Mouse (Mus musculus) limb, embryonic 11.5 days (tissue): ENCODE data around the gene Aamp. TPM values are rescaled to one million over a fixed set of nuclear protein-coding genes. Genes with fewer than 3 reads are reported as not detected.
A peak's percentile ranks its signal among the peaks of the same experiment; 100 is the strongest.
"Not testable (repeated sequence)": the region's sequence is repeated elsewhere in the genome, so short reads cannot be mapped to it uniquely, and the experiment has no call there.

ENCODE experiments used
- ATAC-seq: fragments of 200-750 bp; cut with Nextera tagmentation; 2 replicates; pipeline ENCODE4 v1.8.0; 2017; ENCODE audit warnings: low read depth; ENCODE audit not compliant: insufficient number of reproducible peaks, low FRiP score, low TSS enrichment
- DNase-seq: peaks from one replicate; pipeline ENCODE4 v3.0.0-alpha.2; 2015; ENCODE audit warnings: low spot score
- H3K27ac ChIP-seq: fragments of 300-500 bp; sonication (generic); replicated peaks from 2 replicates; pipeline ENCODE4 v1.5.1; 2014; ENCODE audit warnings: low read depth, mild to moderate bottlenecking, low read length
- H3K27me3 ChIP-seq: fragments of 300-500 bp; sonication (generic); 2 replicates; pipeline ENCODE4 v1.6.1; 2014; ENCODE audit warnings: mild to moderate bottlenecking, low read length, mixed read lengths; ENCODE audit not compliant: control insufficient read depth, insufficient read depth
- H3K36me3 ChIP-seq: fragments of 300-500 bp; sonication (generic); 2 replicates; pipeline ENCODE4 v1.6.1; 2014; ENCODE audit warnings: mild to moderate bottlenecking, low read length, moderate library complexity, mixed read lengths; ENCODE audit not compliant: control insufficient read depth, insufficient read depth
- H3K4me1 ChIP-seq: fragments of 300-500 bp; sonication (generic); 2 replicates; pipeline ENCODE4 v1.6.1; 2014; ENCODE audit warnings: low read length, mixed read lengths; ENCODE audit not compliant: control insufficient read depth, insufficient read depth
- H3K4me2 ChIP-seq: fragments of 300-500 bp; sonication (generic); 2 replicates; pipeline ENCODE4 v1.6.1; 2014; ENCODE audit warnings: low read depth, mild to moderate bottlenecking, moderate library complexity; ENCODE audit not compliant: severe bottlenecking
- H3K4me3 ChIP-seq: fragments of 300-500 bp; sonication (generic); 2 replicates; pipeline ENCODE4 v1.5.1; 2014; ENCODE audit warnings: low read depth, low read length
- H3K9ac ChIP-seq: fragments of 300-500 bp; sonication (generic); 2 replicates; pipeline ENCODE4 v1.6.1; 2014; ENCODE audit warnings: mild to moderate bottlenecking, low read length
- H3K9me3 ChIP-seq: fragments of 300-500 bp; sonication (generic); 2 replicates; pipeline ENCODE4 v1.6.1; 2016; ENCODE audit warnings: low read length; ENCODE audit not compliant: control insufficient read depth
- WGBS: fragments of 180-500 bp; shearing (Covaris S2); extraction: QIAGEN DNeasy Blood & Tissue Kit; methylation state at CpG from one replicate; pipeline ENCODE4 v1.1.7; 2014; 5-methylcytosine and 5-hydroxymethylcytosine counted together
- polyA plus RNA-seq: library from polyadenylated mRNA; unstranded; fragments of >200 nt; fragmentation: Nextera tagmentation; extraction: Ambion mirVana; gene quantifications from 2 replicates; pipeline ENCODE4 v1.2.1, GENCODE M21; 2014

Aamp gene
- 218 and 223 TPM in 2 replicates for polyA plus RNA-seq

DNA sequence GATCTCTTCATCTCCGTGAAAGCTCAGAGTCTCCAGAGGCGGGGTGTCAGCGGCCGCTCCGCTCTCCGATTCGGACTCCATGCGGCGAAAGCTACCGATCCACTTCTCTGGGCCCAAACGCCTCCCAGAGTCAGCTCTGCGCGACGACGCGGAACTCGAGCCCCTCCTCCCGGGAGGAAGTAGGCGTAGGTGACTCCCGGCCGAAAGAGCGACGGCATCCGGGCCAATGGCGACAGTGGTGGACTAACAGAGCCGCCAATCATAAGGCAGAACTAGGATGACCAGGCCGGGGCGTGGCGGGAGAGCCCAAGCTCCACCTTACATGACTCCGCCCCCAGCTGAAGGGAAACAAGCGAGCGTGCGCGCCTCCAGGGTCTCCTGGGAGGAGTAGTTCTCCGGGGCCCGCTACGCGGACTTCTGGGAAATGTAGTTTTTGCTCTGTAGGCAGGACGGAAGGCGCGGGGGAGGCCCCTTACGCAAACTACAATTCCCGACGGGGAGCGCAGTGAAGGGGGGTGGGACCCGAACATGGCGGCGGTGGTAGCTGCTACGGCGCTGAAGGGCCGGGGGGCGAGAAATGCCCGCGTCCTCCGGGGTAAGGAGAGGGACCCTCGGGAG, at the start of gene Aamp, which contains the start of gene Pnkd:
Aamp (minus strand) TSS at position 196 of the 618 bp plus-strand sequence.
Pnkd (plus strand) TSS at position 388 of the 618 bp plus-strand sequence.
- Histone ChIP-seq H3K9me3 (no peaks in the 10 kb centered on the region), H3K27me3 (no peaks in the 10 kb centered on the region), H3K27ac (no peak within 1 kb of the TSS), H3K4me1 (peaks cover 12% of the 10 kb centered on the region), H3K4me3 (peak within 1 kb of the TSS; percentile 67), H3K4me2 (peak within 1 kb of the TSS; percentile 80), H3K9ac (peak within 1 kb of the TSS; percentile 68), H3K36me3 (peaks cover 27% of the 10 kb centered on the region)
- ATAC-seq = peak; percentile 97
- under 1% methylated on average over 54 of the region's 56 CpGs for WGBS
- peak; percentile 100 for DNase-seq

DNA sequence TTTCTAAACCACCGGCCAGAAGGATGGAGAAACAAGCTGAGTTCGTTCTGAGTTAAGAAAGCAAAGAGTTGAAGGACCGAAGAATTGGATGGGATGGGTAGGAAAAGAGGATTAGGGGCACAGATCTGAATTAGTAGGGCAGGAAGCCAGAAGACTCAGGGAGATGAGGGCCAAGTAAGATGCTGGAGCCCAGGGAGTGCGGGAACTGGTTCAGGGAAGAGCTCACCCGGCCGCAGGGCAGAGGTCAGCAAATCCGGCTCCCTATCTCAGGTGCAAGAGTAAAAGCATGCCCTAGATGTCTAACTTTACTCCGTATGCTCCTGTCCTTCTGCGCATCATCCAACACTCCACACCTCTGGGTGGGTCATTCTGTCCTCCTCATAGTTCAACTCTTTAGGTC, 48.4 kb upstream of the Aamp start:
- H3K36me3 ChIP-seq = no peaks in the 10 kb centered on the region
- H3K27me3 ChIP-seq = no peaks in the 10 kb centered on the region
- peak overlapping the region; percentile 59 for H3K4me2 ChIP-seq
- H3K27ac ChIP-seq = no peak overlapping the region
- no peaks in the 10 kb centered on the region for H3K9me3 ChIP-seq
- peak overlapping the region; percentile 34 for H3K4me3 ChIP-seq
- WGBS = 4% methylated on average over 9 of the region's 9 CpGs
- peaks cover 7% of the 10 kb centered on the region for H3K4me1 ChIP-seq
- ATAC-seq (no peak), DNase-seq (peak; percentile 29)
- peak overlapping the region; percentile 53 for H3K9ac ChIP-seq

DNA sequence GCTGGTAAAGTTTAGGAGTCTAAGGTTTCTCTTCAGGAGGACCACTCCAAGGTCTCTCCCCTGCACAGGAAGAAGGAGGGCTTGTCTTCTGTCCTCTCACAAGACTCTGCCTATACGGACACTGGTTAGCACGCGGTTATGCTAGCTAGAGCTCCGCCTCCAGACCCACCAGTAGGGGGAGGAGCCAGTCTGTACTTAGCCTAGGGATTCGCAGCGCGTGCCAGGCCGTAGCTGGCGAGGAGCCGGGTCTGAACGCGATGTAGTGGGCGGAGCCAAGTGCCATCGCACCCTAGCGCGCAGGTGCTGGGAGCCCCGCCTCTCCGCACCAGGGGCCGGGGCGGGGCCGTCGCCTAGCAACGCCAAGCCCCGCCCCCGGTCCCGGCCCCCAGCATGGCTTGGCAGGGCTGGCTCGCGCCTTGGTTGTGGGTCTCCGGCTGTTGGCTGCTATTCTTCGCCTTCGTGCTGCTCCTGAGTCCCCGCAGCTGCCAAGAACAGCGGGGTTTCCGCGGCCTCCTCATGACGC, 47.8 kb upstream of the Aamp start:
- peak overlapping the region; percentile 34 for H3K4me3 ChIP-seq
- no peaks in the 10 kb centered on the region for H3K27me3 ChIP-seq
- ATAC-seq = peak; percentile 95
- DNase-seq = peak; percentile 96
- H3K9ac ChIP-seq = peak overlapping the region; percentile 53
- no peaks in the 10 kb centered on the region for H3K9me3 ChIP-seq
- no peak overlapping the region for H3K27ac ChIP-seq
- under 1% methylated on average over 36 of the region's 36 CpGs for WGBS
- H3K4me1 ChIP-seq = peaks cover 7% of the 10 kb centered on the region
- no peaks in the 10 kb centered on the region for H3K36me3 ChIP-seq
- H3K4me2 ChIP-seq = peak overlapping the region; percentile 59

DNA sequence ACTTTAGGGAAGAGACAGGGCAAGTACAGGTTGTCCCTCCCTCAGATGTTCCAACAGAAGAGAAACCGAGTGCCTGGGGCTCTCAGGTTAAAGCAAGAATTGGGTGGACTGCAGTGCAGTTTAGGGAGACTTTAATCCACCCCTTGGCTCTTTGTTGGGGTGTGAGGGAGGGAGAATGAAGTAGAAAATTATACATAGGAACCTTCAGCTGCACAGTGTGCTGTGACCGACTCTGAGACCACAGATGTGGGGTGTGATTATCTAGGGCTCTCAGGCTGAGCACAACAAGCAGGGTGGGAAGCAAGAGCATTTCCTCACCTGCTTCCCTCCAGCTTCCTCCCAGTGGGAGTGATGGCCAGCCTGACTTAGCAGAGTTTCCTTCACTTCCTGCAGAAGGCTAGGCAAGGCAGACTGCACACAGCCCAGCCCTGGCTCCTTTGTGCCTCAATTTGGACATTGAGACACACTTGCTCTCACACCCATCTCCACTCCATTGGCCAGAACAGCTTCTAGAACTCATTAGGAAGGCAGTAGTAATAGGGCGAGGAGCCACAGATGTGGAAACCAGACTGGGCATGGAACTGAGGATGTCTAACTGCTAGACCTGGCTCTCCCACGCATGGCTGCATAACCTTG, 46.6 kb upstream of the Aamp start:
- ATAC-seq (no peak), DNase-seq (no peak)
- Histone ChIP-seq H3K4me3 (no peak overlapping the region), H3K27me3 (no peaks in the 10 kb centered on the region), H3K36me3 (no peaks in the 10 kb centered on the region), H3K4me2 (no peak overlapping the region), H3K27ac (no peak overlapping the region), H3K9me3 (no peaks in the 10 kb centered on the region), H3K4me1 (peaks cover 7% of the 10 kb centered on the region), H3K9ac (no peak overlapping the region)
- 77% methylated on average over 4 of the region's 4 CpGs for WGBS

DNA sequence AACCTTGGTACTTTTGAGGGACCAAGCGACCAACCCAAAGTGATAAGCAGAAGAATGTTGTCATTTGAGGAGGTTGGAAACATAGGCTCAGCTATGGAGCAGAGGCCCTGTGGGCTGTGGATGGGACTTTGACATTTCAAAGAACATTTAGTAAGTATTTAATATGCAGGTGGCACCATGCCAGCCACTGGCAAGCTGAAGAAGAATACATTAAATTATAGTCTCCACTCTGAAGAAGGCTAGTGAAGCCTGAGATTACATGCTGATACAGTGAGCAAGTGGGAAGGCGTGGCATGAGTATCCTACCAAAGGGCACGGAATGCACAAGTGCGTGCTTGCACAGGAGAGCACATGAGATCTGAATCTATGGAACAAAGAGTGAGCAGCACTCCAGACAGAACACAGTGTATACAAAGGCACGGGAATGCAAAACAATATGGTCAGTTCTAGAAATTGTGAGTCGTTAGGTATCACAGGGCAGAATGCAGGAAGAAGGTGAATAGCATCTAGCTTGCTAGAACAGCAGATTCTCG, 45.4 kb upstream of the Aamp start:
- Histone ChIP-seq H3K4me1 (peaks cover 7% of the 10 kb centered on the region), H3K4me3 (no peak overlapping the region), H3K27me3 (no peaks in the 10 kb centered on the region), H3K27ac (no peak overlapping the region), H3K9ac (no peak overlapping the region), H3K36me3 (no peaks in the 10 kb centered on the region), H3K4me2 (no peak overlapping the region), H3K9me3 (no peaks in the 10 kb centered on the region)
- WGBS = 80% methylated on average over 7 of the region's 7 CpGs
- DNase-seq = no peak
- ATAC-seq = no peak

DNA sequence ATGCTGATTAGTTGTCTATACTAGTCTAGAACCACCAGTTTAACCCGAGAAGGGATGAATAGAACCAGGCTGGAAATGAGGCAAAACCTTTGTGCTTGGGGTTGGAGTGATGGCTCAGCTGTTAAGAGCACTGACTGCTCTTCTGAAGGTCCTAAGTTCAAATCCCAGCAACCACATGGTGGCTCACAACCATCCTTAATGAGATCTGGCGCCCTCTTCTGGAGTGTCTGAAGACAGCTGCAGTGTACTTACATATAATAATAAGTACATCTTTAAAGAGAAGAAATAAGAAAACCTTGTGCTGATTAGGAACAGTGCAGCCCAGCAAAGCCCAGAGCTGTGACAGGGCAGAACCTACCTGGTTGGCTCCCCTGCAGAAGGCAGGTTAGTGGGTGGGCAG, 42.4 kb upstream of the Aamp start:
- DNase-seq, H3K4me2 ChIP-seq, H3K4me3 ChIP-seq, H3K36me3 ChIP-seq, H3K4me1 ChIP-seq, H3K27me3 ChIP-seq, H3K9ac ChIP-seq, H3K9me3 ChIP-seq, H3K27ac ChIP-seq, ATAC-seq: not testable (repeated sequence)
- 73% methylated on average over 2 of the region's 2 CpGs for WGBS

DNA sequence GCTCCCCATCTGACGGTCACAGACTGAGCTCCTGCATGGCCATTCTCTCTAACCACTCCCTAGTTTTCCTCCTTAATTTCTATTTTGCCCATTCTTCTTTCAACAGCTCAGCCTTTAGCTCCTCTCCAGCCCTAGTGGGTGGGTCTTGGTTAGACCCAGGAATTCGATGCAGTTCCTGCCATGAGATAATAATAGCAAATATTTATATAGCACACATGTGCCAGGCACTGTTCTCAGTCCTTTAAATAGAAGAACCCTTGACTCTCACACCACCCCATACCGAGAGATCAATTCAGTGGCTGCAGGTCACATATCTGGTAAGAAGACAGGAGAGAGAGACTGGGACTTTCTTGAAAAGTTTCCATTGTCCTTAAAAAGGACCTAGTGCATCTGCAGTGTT, 36.9 kb upstream of the Aamp start:
- no peak for DNase-seq
- Histone ChIP-seq H3K4me3 (no peak overlapping the region), H3K4me2 (no peak overlapping the region), H3K27me3 (no peaks in the 10 kb centered on the region), H3K36me3 (no peaks in the 10 kb centered on the region), H3K9ac (no peak overlapping the region), H3K27ac (no peak overlapping the region), H3K4me1 (peaks cover 5% of the 10 kb centered on the region; the same call in 1 of the 2 replicates), H3K9me3 (no peaks in the 10 kb centered on the region)
- 94% methylated on average over 3 of the region's 3 CpGs for WGBS
- ATAC-seq = no peak

DNA sequence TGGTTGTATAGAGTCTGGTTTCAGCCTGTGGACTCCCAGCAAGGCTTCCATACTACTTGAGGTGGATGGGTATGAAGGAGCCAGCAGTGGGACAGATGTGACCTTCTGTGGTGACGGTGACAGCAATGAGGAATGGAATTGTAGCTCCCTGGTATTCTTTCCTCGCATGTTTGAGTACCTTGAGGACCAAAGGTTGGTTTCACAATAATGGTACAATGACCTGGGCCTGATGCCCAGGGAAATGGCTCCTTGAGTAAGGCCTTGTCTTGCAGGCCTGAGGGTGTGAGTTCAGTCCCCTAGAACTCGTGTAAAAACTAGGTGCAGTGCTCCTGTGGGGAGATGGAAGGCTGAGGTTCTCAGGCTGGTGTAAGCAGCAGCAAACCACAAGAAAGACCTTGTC, 34.2 kb upstream of the Aamp start:
- DNase-seq = no peak
- H3K4me1 ChIP-seq = peaks cover 5% of the 10 kb centered on the region; the same call in 1 of the 2 replicates
- H3K4me2 ChIP-seq = no peak overlapping the region
- 94% methylated on average over 3 of the region's 3 CpGs for WGBS
- no peaks in the 10 kb centered on the region for H3K36me3 ChIP-seq
- H3K27ac ChIP-seq = no peak overlapping the region
- no peaks in the 10 kb centered on the region for H3K27me3 ChIP-seq
- no peak overlapping the region for H3K4me3 ChIP-seq
- no peak overlapping the region for H3K9ac ChIP-seq
- ATAC-seq = no peak
- no peaks in the 10 kb centered on the region for H3K9me3 ChIP-seq
